Mouse (Mus musculus): ENCODE data around the gene S1pr5. TPM values are rescaled to one million over a fixed set of nuclear protein-coding genes. Genes with fewer than 3 reads are reported as not detected.
A peak's percentile ranks its signal among the peaks of the same experiment; 100 is the strongest.

The S1pr5 gene
- polyA plus RNA-seq, 1 experiment = 0.40 TPM

GRCm38 (mm10) chr9:21244428-21245112 lies 3.7 kb downstream of the S1pr5 start:
- H3K27ac ChIP-seq (ENCODE audit: insufficient read depth, low read length) = no peak overlapping the region
- peak overlapping the region; percentile 70 for H3K4me3 ChIP-seq (ENCODE audit: low read depth, low read length)
- peaks cover 1% of the 10 kb centered on the region for H3K4me1 ChIP-seq (ENCODE audit: control insufficient read depth, insufficient read depth, low read length)
- H3K36me3 ChIP-seq (ENCODE audit: control insufficient read depth, insufficient read depth, low read length, poor library complexity, severe bottlenecking) = no peaks in the 10 kb centered on the region
- no peaks in the 10 kb centered on the region for H3K9me3 ChIP-seq (replicated peaks; ENCODE audit: control insufficient read depth, insufficient read depth, low read length, poor library complexity, severe bottlenecking)
- H3K27me3 ChIP-seq (ENCODE audit: control insufficient read depth, insufficient read depth, low read length, poor library complexity, severe bottlenecking) = 0 out of 2 replicates have a peak, but pooled peaks cover 7% of the 10 kb centered on the region
- TF ChIP-seq POLR2A (IDR thresholded peaks at IDR 0.05; ENCODE audit: insufficient read depth, low read length) = no peak
- no peak for TF ChIP-seq EP300 (IDR thresholded peaks at IDR 0.05; ENCODE audit: insufficient read depth, low read depth, low read length)
- TF ChIP-seq CTCF (IDR thresholded peaks at IDR 0.05; ENCODE audit: low read depth, low read length) = no peak
- peak overlapping the region; percentile 26 for H3K9ac ChIP-seq (ENCODE audit: low read depth, poor library complexity, severe bottlenecking)

- H3K4me3 ChIP-seq (ENCODE audit: low read depth, low read length) = peak overlapping the region; percentile 70
- no peak overlapping the region for H3K27ac ChIP-seq (ENCODE audit: insufficient read depth, low read length)
- no peak for TF ChIP-seq POLR2A (IDR thresholded peaks at IDR 0.05; ENCODE audit: insufficient read depth, low read length)
- no peak for TF ChIP-seq CTCF (IDR thresholded peaks at IDR 0.05; ENCODE audit: low read depth, low read length)
- TF ChIP-seq EP300 (IDR thresholded peaks at IDR 0.05; ENCODE audit: insufficient read depth, low read depth, low read length) = 0 out of 2 replicates have a peak, but pooled peaks have one; percentile 4
- peaks cover 1% of the 10 kb centered on the region for H3K4me1 ChIP-seq (ENCODE audit: control insufficient read depth, insufficient read depth, low read length)
- H3K9ac ChIP-seq (ENCODE audit: low read depth, poor library complexity, severe bottlenecking) = peak overlapping the region; percentile 26
- no peaks in the 10 kb centered on the region for H3K36me3 ChIP-seq (ENCODE audit: control insufficient read depth, insufficient read depth, low read length, poor library complexity, severe bottlenecking)
- no peaks in the 10 kb centered on the region for H3K9me3 ChIP-seq (replicated peaks; ENCODE audit: control insufficient read depth, insufficient read depth, low read length, poor library complexity, severe bottlenecking)
- H3K27me3 ChIP-seq (ENCODE audit: control insufficient read depth, insufficient read depth, low read length, poor library complexity, severe bottlenecking) = 0 out of 2 replicates have a peak, but pooled peaks cover 7% of the 10 kb centered on the region
These were observed 4.3 kb downstream of the S1pr5 start for GRCm38 (mm10) chr9:21243826-21244427.

GRCm38 (mm10) chr9:21241343-21241742 lies 6.9 kb downstream of the S1pr5 start:
- Histone ChIP-seq H3K36me3 (ENCODE audit: control insufficient read depth, insufficient read depth, low read length, poor library complexity, severe bottlenecking) (no peaks in the 10 kb centered on the region), H3K27ac (ENCODE audit: insufficient read depth, low read length) (no peak overlapping the region), H3K9ac (ENCODE audit: low read depth, poor library complexity, severe bottlenecking) (no peak overlapping the region), H3K4me3 (ENCODE audit: low read depth, low read length) (no peak overlapping the region), H3K4me1 (ENCODE audit: control insufficient read depth, insufficient read depth, low read length) (peaks cover 1% of the 10 kb centered on the region), H3K27me3 (ENCODE audit: control insufficient read depth, insufficient read depth, low read length, poor library complexity, severe bottlenecking) (0 out of 2 replicates have a peak, but pooled peaks cover 7% of the 10 kb centered on the region), H3K9me3 (replicated peaks; ENCODE audit: control insufficient read depth, insufficient read depth, low read length, poor library complexity, severe bottlenecking) (no peaks in the 10 kb centered on the region)
- TF ChIP-seq CTCF (IDR thresholded peaks at IDR 0.05; ENCODE audit: low read depth, low read length) (peak; percentile 95), POLR2A (IDR thresholded peaks at IDR 0.05; ENCODE audit: insufficient read depth, low read length) (no peak)

- Histone ChIP-seq H3K27ac (ENCODE audit: insufficient read depth, low read length) (peak overlapping the region; percentile 8; the same call in 1 of the 2 replicates), H3K36me3 (ENCODE audit: control insufficient read depth, insufficient read depth, low read length, poor library complexity, severe bottlenecking) (no peaks in the 10 kb centered on the region), H3K4me3 (ENCODE audit: low read depth, low read length) (peak overlapping the region; percentile 72), H3K27me3 (ENCODE audit: control insufficient read depth, insufficient read depth, low read length, poor library complexity, severe bottlenecking) (0 out of 2 replicates have a peak, but pooled peaks cover 7% of the 10 kb centered on the region), H3K9me3 (replicated peaks; ENCODE audit: control insufficient read depth, insufficient read depth, low read length, poor library complexity, severe bottlenecking) (no peaks in the 10 kb centered on the region), H3K9ac (ENCODE audit: low read depth, poor library complexity, severe bottlenecking) (peak overlapping the region; percentile 94), H3K4me1 (ENCODE audit: control insufficient read depth, insufficient read depth, low read length) (peaks cover 1% of the 10 kb centered on the region)
- no peak for TF ChIP-seq EP300 (IDR thresholded peaks at IDR 0.05; ENCODE audit: insufficient read depth, low read depth, low read length)
- TF ChIP-seq POLR2A (IDR thresholded peaks at IDR 0.05; ENCODE audit: insufficient read depth, low read length) = no peak
- no peak for TF ChIP-seq CTCF (IDR thresholded peaks at IDR 0.05; ENCODE audit: low read depth, low read length)
These were observed 8.8 kb downstream of the S1pr5 start for GRCm38 (mm10) chr9:21239465-21239848.

GRCm38 (mm10) chr9:21238733-21239464 lies 9.3 kb downstream of the S1pr5 start, which contains the start of gene Keap1:
Keap1 (minus strand) TSS chr9:21239361.
- Histone ChIP-seq H3K27me3 (ENCODE audit: control insufficient read depth, insufficient read depth, low read length, poor library complexity, severe bottlenecking) (0 out of 2 replicates have a peak, but pooled peaks cover 7% of the 10 kb centered on the region), H3K9ac (ENCODE audit: low read depth, poor library complexity, severe bottlenecking) (peak within 1 kb of the TSS; percentile 94), H3K9me3 (replicated peaks; ENCODE audit: control insufficient read depth, insufficient read depth, low read length, poor library complexity, severe bottlenecking) (no peaks in the 10 kb centered on the region), H3K36me3 (ENCODE audit: control insufficient read depth, insufficient read depth, low read length, poor library complexity, severe bottlenecking) (no peaks in the 10 kb centered on the region), H3K4me3 (ENCODE audit: low read depth, low read length) (peak within 1 kb of the TSS; percentile 72), H3K27ac (ENCODE audit: insufficient read depth, low read length) (peak within 1 kb of the TSS; percentile 60), H3K4me1 (ENCODE audit: control insufficient read depth, insufficient read depth, low read length) (peaks cover 1% of the 10 kb centered on the region)
- no peak for TF ChIP-seq POLR2A (IDR thresholded peaks at IDR 0.05; ENCODE audit: insufficient read depth, low read length)
- peak; percentile 55; the same call in 1 of the 2 replicates for TF ChIP-seq EP300 (IDR thresholded peaks at IDR 0.05; ENCODE audit: insufficient read depth, low read depth, low read length)

Measured in ES-Bruce4 (cell line).